Mouse (Mus musculus) kidney, postnatal 36 days (tissue): ENCODE results near the gene Sstr5.

Source experiments
- DNase-seq, 2 experiments: peaks; one replicate each; pipeline ENCODE4 v3.0.0; 2021 to 2022; ENCODE audit warnings: mixed read lengths in 2 of 2

The Sstr5 gene

GRCm38 (mm10) chr17:25472044-25472443 is 25.0 kb downstream of the Sstr5 start:
- DNase-seq = no peak

GRCm38 (mm10) chr17:25471418-25471817 is 25.7 kb downstream of the Sstr5 start:
- peak; percentile 39 to 60 for DNase-seq

GRCm38 (mm10) chr17:25469798-25470197 is 27.3 kb downstream of the Sstr5 start:
- DNase-seq = peak; percentile 56 to 79

GRCm38 (mm10) chr17:25468301-25468700 is 28.8 kb downstream of the Sstr5 start:
- DNase-seq = no peak

GRCm38 (mm10) chr17:25467781-25468180 is 29.3 kb downstream of the Sstr5 start:
- DNase-seq = no peak

- no peak for DNase-seq
Measured at GRCm38 (mm10) chr17:25466257-25466656, 30.8 kb downstream of the Sstr5 start.

GRCm38 (mm10) chr17:25464091-25464490 is 33.0 kb downstream of the Sstr5 start:
- no peak for DNase-seq

- no peak for DNase-seq
Measured at GRCm38 (mm10) chr17:25463326-25463945, 33.7 kb downstream of the Sstr5 start.

- no peak for DNase-seq
Measured at GRCm38 (mm10) chr17:25462236-25462875, 34.7 kb downstream of the Sstr5 start.

- DNase-seq = no peak
Measured at GRCm38 (mm10) chr17:25456540-25456939, 40.5 kb downstream of the Sstr5 start.

- DNase-seq = no peak
Measured at GRCm38 (mm10) chr17:25454272-25454671, 42.8 kb downstream of the Sstr5 start, which contains the start of gene Tekt4. Gene Tekt4 (plus strand): TSS chr17:25454615.

GRCm38 (mm10) chr17:25452246-25452965 is 44.7 kb downstream of the Sstr5 start:
- DNase-seq = no peak

- DNase-seq = no peak
Measured at GRCm38 (mm10) chr17:25450329-25450728, 46.8 kb downstream of the Sstr5 start.

- DNase-seq = no peak
Measured at GRCm38 (mm10) chr17:25447865-25448264, 49.2 kb downstream of the Sstr5 start.

- no peak for DNase-seq
Measured at GRCm38 (mm10) chr17:25445841-25446240, 51.2 kb downstream of the Sstr5 start.

- no peak for DNase-seq
Measured at GRCm38 (mm10) chr17:25445074-25445473, 52.0 kb downstream of the Sstr5 start.

- no peak for DNase-seq
Measured at GRCm38 (mm10) chr17:25442889-25443288, 54.2 kb downstream of the Sstr5 start.

GRCm38 (mm10) chr17:25441417-25441816 is 55.7 kb downstream of the Sstr5 start:
- no peak for DNase-seq
